Mouse (Mus musculus) MEL (cell line): ENCODE measurements around the gene Zmynd10. TPM values are rescaled to one million over a fixed set of nuclear protein-coding genes. Genes with fewer than 3 reads are reported as not detected.

Experiments
- DNase-seq: peaks from one replicate; pipeline ENCODE4 v3.0.0; 2011; ENCODE audit warnings: low read depth, low spot score
- H3K27ac ChIP-seq: 2 replicates; pipeline ENCODE4 v1.5.1; 2012; ENCODE audit warnings: low read depth, mild to moderate bottlenecking, control low read depth, low read length, moderate library complexity; ENCODE audit not compliant: control insufficient read depth
- H3K27me3 ChIP-seq, 2 experiments: fragments of 150-350 bp in 1 of 2; sonication (generic) in 1 of 2; 2 replicates each; pipeline ENCODE4 v1.6.1; 2012; ENCODE audit warnings: low read length in 2 of 2, mild to moderate bottlenecking in 2 of 2, improper control_type of control experiment in 1 of 2, moderate library complexity in 1 of 2; ENCODE audit not compliant: insufficient read depth in 2 of 2, control insufficient read depth in 1 of 2
- H3K36me3 ChIP-seq, 2 experiments: 2 replicates each; pipeline ENCODE4 v1.6.1; 2012 to 2014; ENCODE audit warnings: low read length in 2 of 2, improper control_type of control experiment in 1 of 2, inconsistent platforms in 1 of 2, mild to moderate bottlenecking in 1 of 2; ENCODE audit not compliant: insufficient read depth in 2 of 2, control insufficient read depth in 1 of 2
- H3K4me1 ChIP-seq, 2 experiments: fragments of 150-350 bp in 1 of 2; sonication (generic) in 1 of 2; 2 replicates each; pipeline ENCODE4 v1.6.1; 2012; ENCODE audit warnings: low read length in 2 of 2, improper control_type of control experiment in 1 of 2, mild to moderate bottlenecking in 1 of 2; ENCODE audit not compliant: insufficient read depth in 2 of 2, control insufficient read depth in 1 of 2
- H3K4me3 ChIP-seq, 2 experiments: fragments of 150-350 bp in 1 of 2; sonication (generic) in 1 of 2; 2 replicates each; pipeline ENCODE4 v1.5.1; 2012; ENCODE audit warnings: low read depth in 2 of 2, low read length in 2 of 2, mild to moderate bottlenecking in 2 of 2, moderate library complexity in 2 of 2, control low read depth in 1 of 2, improper control_type of control experiment in 1 of 2; ENCODE audit not compliant: control insufficient read depth in 1 of 2, insufficient read depth in 1 of 2
- H3K79me2 ChIP-seq: 2 replicates; pipeline ENCODE4 v1.6.1; 2012; ENCODE audit warnings: mild to moderate bottlenecking, low read length, moderate library complexity; ENCODE audit not compliant: control insufficient read depth, poor library complexity, insufficient read depth
- H3K9ac ChIP-seq: 2 replicates; pipeline ENCODE4 v1.6.1; 2012; ENCODE audit warnings: low read depth, mild to moderate bottlenecking, control low read depth, low read length, moderate library complexity; ENCODE audit not compliant: control insufficient read depth, poor library complexity, severe bottlenecking
- H3K9me3 ChIP-seq: fragments of 150-350 bp; sonication (generic); replicated peaks from 2 replicates; pipeline ENCODE4 v1.6.1; 2012; ENCODE audit warnings: mild to moderate bottlenecking, low read length, improper control_type of control experiment, moderate library complexity; ENCODE audit not compliant: insufficient read depth
- BHLHE40 ChIP-seq: IDR thresholded peaks from 2 replicates; pipeline ENCODE4 v1.6.1; 2012; ENCODE audit warnings: low read depth, mild to moderate bottlenecking, inconsistent platforms, low read length, improper control_type of control experiment, borderline replicate concordance
- CHD1 ChIP-seq: IDR thresholded peaks from 2 replicates; pipeline ENCODE4 v1.6.1; 2012; ENCODE audit warnings: low read depth, mild to moderate bottlenecking, inconsistent platforms, low read length, improper control_type of control experiment
- CTCF ChIP-seq, 3 experiments: IDR thresholded peaks in 2 of 3; conservative IDR thresholded peaks in 1 of 3; 2 replicates each; pipeline ENCODE4 v1.5.1; 2011 to 2012; ENCODE audit warnings: low read length in 3 of 3, low read depth in 2 of 3, mild to moderate bottlenecking in 2 of 3, improper control_type of control experiment in 1 of 3, inconsistent platforms in 1 of 3, mixed read lengths in 1 of 3, moderate library complexity in 1 of 3; ENCODE audit not compliant: control insufficient read depth in 1 of 3, insufficient read depth in 1 of 3, poor library complexity in 1 of 3, severe bottlenecking in 1 of 3
- ELF1 ChIP-seq: IDR thresholded peaks from 2 replicates; pipeline ENCODE4 v1.6.1; 2014; ENCODE audit warnings: low read depth, mild to moderate bottlenecking, inconsistent platforms, low read length, improper control_type of control experiment, moderate library complexity
- EP300 ChIP-seq, 2 experiments: IDR thresholded peaks; 2 replicates each; pipeline ENCODE4 v1.6.1; 2011; ENCODE audit warnings: improper control_type of control experiment in 2 of 2, low read length in 2 of 2, low read depth in 1 of 2, mild to moderate bottlenecking in 1 of 2
- ETS1 ChIP-seq: IDR thresholded peaks from 2 replicates; pipeline ENCODE4 v1.6.1; 2012; ENCODE audit warnings: low read depth, mild to moderate bottlenecking, inconsistent platforms, low read length, improper control_type of control experiment, moderate library complexity
- GATA1 ChIP-seq: IDR thresholded peaks from 2 replicates; pipeline ENCODE4 v1.6.1; 2011; ENCODE audit warnings: low read depth, low read length, improper control_type of control experiment
- HCFC1 ChIP-seq: IDR thresholded peaks from 2 replicates; pipeline ENCODE4 v1.6.1; 2012; ENCODE audit warnings: low read depth, mild to moderate bottlenecking, inconsistent platforms, low read length, improper control_type of control experiment, moderate library complexity
- JUND ChIP-seq: IDR thresholded peaks from 2 replicates; pipeline ENCODE4 v1.6.1; 2011; ENCODE audit warnings: low read depth, mild to moderate bottlenecking, improper control_type of control experiment, low read length
- MAFK ChIP-seq: IDR thresholded peaks from 2 replicates; pipeline ENCODE4 v1.6.1; 2011; ENCODE audit warnings: low read depth, mild to moderate bottlenecking, low read length, improper control_type of control experiment, borderline replicate concordance
- MAX ChIP-seq: IDR thresholded peaks from 2 replicates; pipeline ENCODE4 v1.6.1; 2011; ENCODE audit warnings: low read length, improper control_type of control experiment
- MEF2A ChIP-seq: IDR thresholded peaks from 2 replicates; pipeline ENCODE4 v1.6.1; 2014; ENCODE audit warnings: low read depth, mild to moderate bottlenecking, inconsistent platforms, low read length, improper control_type of control experiment; ENCODE audit not compliant: poor library complexity, insufficient replicate concordance, severe bottlenecking; ENCODE audit errors: extremely low read depth
- MXI1 ChIP-seq: IDR thresholded peaks from 2 replicates; pipeline ENCODE4 v1.6.1; 2011; ENCODE audit warnings: mild to moderate bottlenecking, low read depth, low read length, improper control_type of control experiment
- MYB ChIP-seq: IDR thresholded peaks from 2 replicates; pipeline ENCODE4 v1.6.1; 2011; ENCODE audit warnings: mild to moderate bottlenecking, low read depth, low read length, improper control_type of control experiment
- MYC ChIP-seq: IDR thresholded peaks from 2 replicates; pipeline ENCODE4 v1.6.1; 2011; ENCODE audit warnings: low read depth, mild to moderate bottlenecking, low read length, improper control_type of control experiment, moderate library complexity
- NELFE ChIP-seq: IDR thresholded peaks from 2 replicates; pipeline ENCODE4 v1.6.1; 2011; ENCODE audit warnings: low read depth, low read length, improper control_type of control experiment
- POLR2A ChIP-seq, 2 experiments: IDR thresholded peaks; 2 replicates each; pipeline ENCODE4 v1.6.1; 2011 to 2012; ENCODE audit warnings: low read length in 2 of 2, mild to moderate bottlenecking in 2 of 2, control low read depth in 1 of 2, improper control_type of control experiment in 1 of 2, low read depth in 1 of 2, moderate library complexity in 1 of 2; ENCODE audit not compliant: control insufficient read depth in 1 of 2, insufficient read depth in 1 of 2, poor library complexity in 1 of 2
- POLR2AphosphoS2 ChIP-seq: IDR thresholded peaks from 2 replicates; pipeline ENCODE4 v1.6.1; 2011; ENCODE audit warnings: low read length, improper control_type of control experiment
- POLR2AphosphoS5 ChIP-seq: IDR thresholded peaks from 2 replicates; pipeline ENCODE4 v1.6.1; 2012; ENCODE audit warnings: low read depth, borderline replicate concordance, mild to moderate bottlenecking, inconsistent platforms, low read length, moderate library complexity, mixed read lengths
- RAD21 ChIP-seq: IDR thresholded peaks from 2 replicates; pipeline ENCODE4 v1.6.1; 2011; ENCODE audit warnings: mild to moderate bottlenecking, low read depth, low read length, improper control_type of control experiment
- RCOR1 ChIP-seq: IDR thresholded peaks from 2 replicates; pipeline ENCODE4 v1.6.1; 2012; ENCODE audit warnings: low read depth, mild to moderate bottlenecking, inconsistent platforms, low read length, improper control_type of control experiment
- SIN3A ChIP-seq: IDR thresholded peaks from 2 replicates; pipeline ENCODE4 v1.6.1; 2012; ENCODE audit warnings: low read length, improper control_type of control experiment, inconsistent platforms
- SMC3 ChIP-seq: IDR thresholded peaks from 2 replicates; pipeline ENCODE4 v1.6.1; 2011; ENCODE audit warnings: low read depth, low read length, improper control_type of control experiment
- TAL1 ChIP-seq: IDR thresholded peaks from 2 replicates; pipeline ENCODE4 v1.6.1; 2012; ENCODE audit warnings: mild to moderate bottlenecking, inconsistent platforms, low read length, moderate library complexity, mixed read lengths
- TBP ChIP-seq: IDR thresholded peaks from 2 replicates; pipeline ENCODE4 v1.8.0; 2011; ENCODE audit warnings: low read depth, low read length, improper control_type of control experiment
- USF1 ChIP-seq: IDR thresholded peaks from 2 replicates; pipeline ENCODE4 v1.6.1; 2014; ENCODE audit warnings: low read depth, mild to moderate bottlenecking, inconsistent platforms, low read length, improper control_type of control experiment, moderate library complexity
- USF2 ChIP-seq, 2 experiments: IDR thresholded peaks; 2 replicates each; pipeline ENCODE4 v1.6.1; 2011 to 2012; ENCODE audit warnings: improper control_type of control experiment in 2 of 2, low read length in 2 of 2, borderline replicate concordance in 1 of 2, inconsistent platforms in 1 of 2, low read depth in 1 of 2, mild to moderate bottlenecking in 1 of 2; ENCODE audit not compliant: insufficient read depth in 1 of 2
- ZC3H11A ChIP-seq: IDR thresholded peaks from 2 replicates; pipeline ENCODE4 v1.6.1; 2012; ENCODE audit warnings: low read depth, mild to moderate bottlenecking, inconsistent platforms, low read length, improper control_type of control experiment
- ZKSCAN1 ChIP-seq: IDR thresholded peaks from 2 replicates; pipeline ENCODE4 v1.6.1; 2012; ENCODE audit warnings: low read depth, mild to moderate bottlenecking, inconsistent platforms, low read length, improper control_type of control experiment, moderate library complexity
- ZNF384 ChIP-seq: IDR thresholded peaks from 2 replicates; pipeline ENCODE4 v1.6.1; 2012; ENCODE audit warnings: low read depth, mild to moderate bottlenecking, inconsistent platforms, low read length, improper control_type of control experiment
- polyA plus RNA-seq, 2 experiments: library from polyadenylated mRNA; stranded (reverse) in 1 of 2; unstranded in 1 of 2; fragments of >175 nt in 1 of 2; fragments of >200 nt in 1 of 2; gene quantifications; 2 replicates each; pipeline versions ENCODE4 v1.2.1 to v1.2.4; 2012; ENCODE audit warnings: low replicate concordance in 2 of 2, low read depth in 1 of 2; ENCODE audit not compliant: insufficient read length in 2 of 2, insufficient read depth in 1 of 2, missing spikeins in 1 of 2
- total RNA-seq: library from RNA; depleted of rRNA; stranded (reverse); fragments of 300-350 nt; gene quantifications from 2 replicates; pipeline ENCODE4 v1.2.3, GENCODE M21; 2012

Gene Zmynd10
- total and polyA plus RNA-seq, 3 experiments, result 0.31 to 0.85 TPM; not detected in 1

DNA sequence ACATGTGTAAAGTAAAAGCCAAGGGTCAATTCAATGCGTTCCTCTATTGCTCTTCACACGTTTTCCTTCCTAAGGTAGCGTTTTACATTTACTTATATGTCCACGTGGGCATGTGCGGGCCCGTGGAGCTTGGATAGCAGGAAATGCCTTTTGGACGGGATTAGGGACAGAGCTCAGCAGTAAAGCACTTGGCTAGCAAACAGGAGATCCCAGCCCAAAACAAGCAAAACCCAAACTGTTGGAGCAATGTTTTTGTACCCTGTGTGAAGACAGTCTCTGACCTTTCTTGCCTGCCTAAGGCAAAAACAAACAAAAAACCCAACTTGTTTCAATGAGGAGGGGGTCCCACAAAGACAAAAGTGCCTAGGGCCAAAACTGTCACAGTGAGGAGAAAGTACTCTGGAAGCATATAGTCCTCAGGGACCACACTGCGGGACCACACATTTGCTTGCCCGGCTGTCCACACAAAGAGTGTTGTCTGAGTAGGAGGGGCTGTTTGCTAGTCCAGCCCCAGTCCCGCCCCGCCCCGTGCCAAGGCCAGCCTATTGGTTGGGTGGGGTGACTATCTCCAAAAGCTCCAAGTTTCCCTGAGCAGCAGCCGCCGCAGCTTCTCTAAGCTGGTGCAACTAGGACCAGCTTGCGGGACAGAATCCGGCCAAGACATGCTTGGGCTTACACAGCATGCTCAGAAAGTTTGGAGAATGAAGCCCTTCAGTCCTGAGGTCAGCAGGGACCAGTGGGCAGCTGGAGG is 29.4 kb downstream of the Zmynd10 start, which contains the start of gene Hyal1 (continued):
- TF ChIP-seq RAD21, result no peak
- TF ChIP-seq MYB, result no peak
- TF ChIP-seq SIN3A, result no peak; the same call in 1 of the 2 replicates
- TF ChIP-seq MYC, result no peak
- TF ChIP-seq USF2 (IDR thresholded peaks at IDR 0.05; ENCODE audit: borderline replicate concordance in 1 of 2, insufficient read depth in 1 of 2, low read depth in 1 of 2, low read length in 2 of 2), result no peak
- no peak for TF ChIP-seq RCOR1
- TF ChIP-seq CHD1, result no peak
- no peak for TF ChIP-seq MAFK
- TF ChIP-seq GATA1, result no peak
- no peak for TF ChIP-seq ZC3H11A
- no peak for TF ChIP-seq ZKSCAN1
- no peak for TF ChIP-seq MAX
- TF ChIP-seq USF1, result no peak
- TF ChIP-seq TAL1, result no peak
- peak; percentile 31; the same call in 1 of the 2 replicates for TF ChIP-seq TBP
- peak; percentile 49; the same call in 1 of the 2 replicates for TF ChIP-seq NELFE
- TF ChIP-seq JUND, result no peak
- TF ChIP-seq HCFC1, result no peak
- TF ChIP-seq POLR2AphosphoS2, result peak; percentile 57; the same call in 1 of the 2 replicates
- TF ChIP-seq POLR2A (IDR thresholded peaks at IDR 0.05; ENCODE audit: control insufficient read depth in 1 of 2, insufficient read depth in 1 of 2, low read depth in 1 of 2, low read length in 2 of 2, poor library complexity in 1 of 2), result peak; percentile 45 to 65; a peak in 2 of 4 replicates
- no peak for TF ChIP-seq ELF1
- TF ChIP-seq MEF2A, result no peak
- TF ChIP-seq CTCF (IDR thresholded peaks at IDR 0.05 in 2 of 3, conservative IDR thresholded peaks at IDR 0.05 in 1 of 3; ENCODE audit: control insufficient read depth in 1 of 3, insufficient read depth in 1 of 3, low read depth in 2 of 3, low read length in 3 of 3, poor library complexity in 1 of 3, severe bottlenecking in 1 of 3), result no peak
- TF ChIP-seq, all 39 proteins: peak for 7

DNA sequence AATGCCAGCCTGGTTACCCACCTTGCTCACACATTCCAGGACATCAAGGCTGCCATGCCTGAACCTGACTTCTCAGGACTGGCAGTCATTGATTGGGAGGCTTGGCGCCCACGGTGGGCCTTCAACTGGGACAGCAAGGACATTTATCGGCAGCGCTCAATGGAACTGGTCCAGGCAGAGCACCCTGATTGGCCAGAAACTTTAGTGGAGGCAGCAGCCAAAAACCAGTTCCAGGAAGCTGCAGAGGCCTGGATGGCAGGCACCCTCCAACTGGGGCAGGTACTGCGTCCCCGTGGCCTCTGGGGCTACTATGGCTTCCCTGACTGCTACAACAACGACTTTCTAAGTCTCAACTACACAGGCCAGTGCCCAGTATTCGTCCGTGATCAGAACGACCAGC is 30.8 kb downstream of the Zmynd10 start:
- no peak overlapping the region for H3K9ac ChIP-seq
- no peak overlapping the region for H3K27ac ChIP-seq
- no peaks in the 10 kb centered on the region for H3K27me3 ChIP-seq
- no peak for DNase-seq
- H3K79me2 ChIP-seq, result peaks cover 23% of the 10 kb centered on the region
- TF ChIP-seq RCOR1, result no peak
- no peak for TF ChIP-seq POLR2A (IDR thresholded peaks at IDR 0.05; ENCODE audit: control insufficient read depth in 1 of 2, insufficient read depth in 1 of 2, low read depth in 1 of 2, low read length in 2 of 2, poor library complexity in 1 of 2)
- no peak for TF ChIP-seq MEF2A
- no peak for TF ChIP-seq ETS1
- no peak for TF ChIP-seq GATA1
- no peak for TF ChIP-seq SMC3
- TF ChIP-seq USF1, result no peak
- no peak for TF ChIP-seq POLR2AphosphoS2
- no peak for TF ChIP-seq MYB
- no peak for TF ChIP-seq BHLHE40
- no peak for TF ChIP-seq EP300 (IDR thresholded peaks at IDR 0.05; ENCODE audit: low read depth in 1 of 2, low read length in 2 of 2)
- TF ChIP-seq MXI1, result no peak
- TF ChIP-seq TBP, result no peak
- TF ChIP-seq CHD1, result no peak
- no peak for TF ChIP-seq ZKSCAN1
- no peak for TF ChIP-seq ZNF384
- no peak for TF ChIP-seq POLR2AphosphoS5
- no peak for TF ChIP-seq SIN3A
- no peak for TF ChIP-seq NELFE
- TF ChIP-seq TAL1, result no peak
- peaks cover 0 to 11% of the 10 kb centered on the region in 2 experiments; a peak in 2 of 4 replicates for H3K36me3 ChIP-seq
- peaks cover 2 to 33% of the 10 kb centered on the region in 2 experiments; a peak in 3 of 4 replicates for H3K4me1 ChIP-seq
- H3K4me3 ChIP-seq, result no peak overlapping the region
- no peaks in the 10 kb centered on the region for H3K9me3 ChIP-seq
